Mouse (Mus musculus): ENCODE data around the gene Repin1. TPM values are rescaled to one million over a fixed set of nuclear protein-coding genes. Genes with fewer than 3 reads are reported as not detected.

Repin1 gene
- polyA plus RNA-seq (2014; fragmentation: Nextera tagmentation; extraction: Ambion mirVana) = 39.9 and 44.1 TPM in 2 replicates

GRCm38 (mm10) chr6:48593158-48594042 lies at the start of gene Repin1, which contains the start of gene Gm44965:
Repin1 (plus strand) TSS chr6:48593883.
Gm44965 (plus strand) TSS chr6:48593941.
- Histone ChIP-seq H3K4me2 (peak within 1 kb of the TSS; percentile 87), H3K4me3 (ENCODE audit: low read depth, low read length) (peak within 1 kb of the TSS; percentile 92), H3K4me1 (ENCODE audit: control insufficient read depth, insufficient read depth, low read length) (peaks cover 14% of the 10 kb centered on the region), H3K9me3 (ENCODE audit: control insufficient read depth, low read length) (no peaks in the 10 kb centered on the region; the same call in 1 of the 2 replicates), H3K9ac (ENCODE audit: low read length) (peak within 1 kb of the TSS; percentile 94), H3K27ac (ENCODE audit: low read depth, low read length) (peak within 1 kb of the TSS; percentile 74), H3K36me3 (ENCODE audit: control insufficient read depth, insufficient read depth, low read length) (peaks cover 25% of the 10 kb centered on the region), H3K27me3 (ENCODE audit: control insufficient read depth, insufficient read depth, low read length) (no peaks in the 10 kb centered on the region)
- peak; percentile 96 for ATAC-seq (ENCODE audit: low FRiP score)
- peak; percentile 99 for DNase-seq (ENCODE audit: low spot score, missing footprints)
- WGBS = 5% methylated on average over 45 of the region's 45 CpGs

- WGBS = 86% methylated on average over 5 of the region's 5 CpGs
- H3K4me1 ChIP-seq (ENCODE audit: control insufficient read depth, insufficient read depth, low read length) = no peaks in the 10 kb centered on the region
- DNase-seq (ENCODE audit: low spot score, missing footprints) (no peak), ATAC-seq (ENCODE audit: low FRiP score) (no peak)
- H3K27me3 ChIP-seq (ENCODE audit: control insufficient read depth, insufficient read depth, low read length) = no peaks in the 10 kb centered on the region
- no peak overlapping the region for H3K4me3 ChIP-seq (ENCODE audit: low read depth, low read length)
- no peaks in the 10 kb centered on the region for H3K36me3 ChIP-seq (ENCODE audit: control insufficient read depth, insufficient read depth, low read length)
- no peak overlapping the region for H3K9ac ChIP-seq (ENCODE audit: low read length)
- no peak overlapping the region for H3K4me2 ChIP-seq
- no peak overlapping the region for H3K27ac ChIP-seq (ENCODE audit: low read depth, low read length)
- H3K9me3 ChIP-seq (ENCODE audit: control insufficient read depth, low read length) = no peaks in the 10 kb centered on the region
Measured at GRCm38 (mm10) chr6:48545251-48545650, 48.4 kb upstream of the Repin1 start.

GRCm38 (mm10) chr6:48546271-48546670 lies 47.4 kb upstream of the Repin1 start:
- no peaks in the 10 kb centered on the region for H3K4me1 ChIP-seq (ENCODE audit: control insufficient read depth, insufficient read depth, low read length)
- H3K9me3 ChIP-seq (ENCODE audit: control insufficient read depth, low read length) = no peaks in the 10 kb centered on the region
- ATAC-seq (ENCODE audit: low FRiP score) (no peak), DNase-seq (ENCODE audit: low spot score, missing footprints) (no peak)
- H3K27me3 ChIP-seq (ENCODE audit: control insufficient read depth, insufficient read depth, low read length) = no peaks in the 10 kb centered on the region
- H3K9ac ChIP-seq (ENCODE audit: low read length) = no peak overlapping the region
- no peak overlapping the region for H3K4me3 ChIP-seq (ENCODE audit: low read depth, low read length)
- H3K36me3 ChIP-seq (ENCODE audit: control insufficient read depth, insufficient read depth, low read length) = no peaks in the 10 kb centered on the region
- WGBS = 60% methylated on average over 1 of the region's 1 CpGs
- H3K4me2 ChIP-seq = no peak overlapping the region
- H3K27ac ChIP-seq (ENCODE audit: low read depth, low read length) = no peak overlapping the region

GRCm38 (mm10) chr6:48546858-48547257 lies 46.8 kb upstream of the Repin1 start:
- Histone ChIP-seq H3K27ac (ENCODE audit: low read depth, low read length) (no peak overlapping the region), H3K9me3 (ENCODE audit: control insufficient read depth, low read length) (no peaks in the 10 kb centered on the region), H3K4me2 (no peak overlapping the region), H3K4me3 (ENCODE audit: low read depth, low read length) (no peak overlapping the region), H3K4me1 (ENCODE audit: control insufficient read depth, insufficient read depth, low read length) (no peaks in the 10 kb centered on the region), H3K27me3 (ENCODE audit: control insufficient read depth, insufficient read depth, low read length) (no peaks in the 10 kb centered on the region), H3K36me3 (ENCODE audit: control insufficient read depth, insufficient read depth, low read length) (no peaks in the 10 kb centered on the region), H3K9ac (ENCODE audit: low read length) (no peak overlapping the region)
- DNase-seq (ENCODE audit: low spot score, missing footprints) = peak; percentile 66
- ATAC-seq (ENCODE audit: low FRiP score) = no peak
- 72% methylated on average over 4 of the region's 4 CpGs for WGBS

- no peaks in the 10 kb centered on the region for H3K9me3 ChIP-seq (ENCODE audit: control insufficient read depth, low read length)
- peak; percentile 53 for DNase-seq (ENCODE audit: low spot score, missing footprints)
- no peaks in the 10 kb centered on the region for H3K4me1 ChIP-seq (ENCODE audit: control insufficient read depth, insufficient read depth, low read length)
- no peaks in the 10 kb centered on the region for H3K27me3 ChIP-seq (ENCODE audit: control insufficient read depth, insufficient read depth, low read length)
- H3K27ac ChIP-seq (ENCODE audit: low read depth, low read length) = no peak overlapping the region
- H3K4me3 ChIP-seq (ENCODE audit: low read depth, low read length) = no peak overlapping the region
- no peak overlapping the region for H3K4me2 ChIP-seq
- no peaks in the 10 kb centered on the region for H3K36me3 ChIP-seq (ENCODE audit: control insufficient read depth, insufficient read depth, low read length)
- no peak for ATAC-seq (ENCODE audit: low FRiP score)
- 91% methylated on average over 6 of the region's 6 CpGs for WGBS
- no peak overlapping the region for H3K9ac ChIP-seq (ENCODE audit: low read length)
Measured at GRCm38 (mm10) chr6:48548314-48548713, 45.4 kb upstream of the Repin1 start.

GRCm38 (mm10) chr6:48552918-48553317 lies 40.8 kb upstream of the Repin1 start:
- ATAC-seq (ENCODE audit: low FRiP score) = no peak
- Histone ChIP-seq H3K4me2 (no peak overlapping the region), H3K27me3 (ENCODE audit: control insufficient read depth, insufficient read depth, low read length) (no peaks in the 10 kb centered on the region), H3K9me3 (ENCODE audit: control insufficient read depth, low read length) (no peaks in the 10 kb centered on the region), H3K36me3 (ENCODE audit: control insufficient read depth, insufficient read depth, low read length) (no peaks in the 10 kb centered on the region), H3K4me3 (ENCODE audit: low read depth, low read length) (no peak overlapping the region), H3K27ac (ENCODE audit: low read depth, low read length) (no peak overlapping the region), H3K4me1 (ENCODE audit: control insufficient read depth, insufficient read depth, low read length) (peaks cover 12% of the 10 kb centered on the region), H3K9ac (ENCODE audit: low read length) (no peak overlapping the region)
- DNase-seq (ENCODE audit: low spot score, missing footprints) = peak; percentile 33
- WGBS = 80% methylated on average over 4 of the region's 4 CpGs

GRCm38 (mm10) chr6:48553819-48554218 lies 39.9 kb upstream of the Repin1 start:
- no peaks in the 10 kb centered on the region for H3K27me3 ChIP-seq (ENCODE audit: control insufficient read depth, insufficient read depth, low read length)
- H3K27ac ChIP-seq (ENCODE audit: low read depth, low read length) = peak overlapping the region; percentile 93
- H3K4me3 ChIP-seq (ENCODE audit: low read depth, low read length) = peak overlapping the region; percentile 55
- H3K4me1 ChIP-seq (ENCODE audit: control insufficient read depth, insufficient read depth, low read length) = peaks cover 12% of the 10 kb centered on the region
- peak overlapping the region; percentile 81 for H3K9ac ChIP-seq (ENCODE audit: low read length)
- H3K4me2 ChIP-seq = peak overlapping the region; percentile 82
- WGBS = 84% methylated on average over 4 of the region's 4 CpGs
- H3K9me3 ChIP-seq (ENCODE audit: control insufficient read depth, low read length) = no peaks in the 10 kb centered on the region
- ATAC-seq (ENCODE audit: low FRiP score) (peak; percentile 12; the same call in 1 of the 2 replicates), DNase-seq (ENCODE audit: low spot score, missing footprints) (no peak)
- H3K36me3 ChIP-seq (ENCODE audit: control insufficient read depth, insufficient read depth, low read length) = no peaks in the 10 kb centered on the region

GRCm38 (mm10) chr6:48554280-48555103 lies 39.2 kb upstream of the Repin1 start, which contains the start of gene Lrrc61:
Lrrc61 (plus strand) TSS chr6:48554796.
- ATAC-seq (ENCODE audit: low FRiP score) (peak; percentile 94), DNase-seq (ENCODE audit: low spot score, missing footprints) (peak; percentile 98)
- Histone ChIP-seq H3K9me3 (ENCODE audit: control insufficient read depth, low read length) (no peaks in the 10 kb centered on the region), H3K9ac (ENCODE audit: low read length) (peak within 1 kb of the TSS; percentile 81), H3K4me3 (ENCODE audit: low read depth, low read length) (peak within 1 kb of the TSS; percentile 55), H3K4me2 (peak within 1 kb of the TSS; percentile 82), H3K36me3 (ENCODE audit: control insufficient read depth, insufficient read depth, low read length) (no peaks in the 10 kb centered on the region), H3K4me1 (ENCODE audit: control insufficient read depth, insufficient read depth, low read length) (peaks cover 12% of the 10 kb centered on the region), H3K27ac (ENCODE audit: low read depth, low read length) (peak within 1 kb of the TSS; percentile 93), H3K27me3 (ENCODE audit: control insufficient read depth, insufficient read depth, low read length) (no peaks in the 10 kb centered on the region)
- under 1% methylated on average over 39 of the region's 39 CpGs for WGBS
